Mouse (Mus musculus) WW6 (cell line): Measurements from ENCODE around the gene Kcnc1.

Experiments used
- DNase-seq: peaks from one replicate; pipeline ENCODE4 v3.0.0-alpha.2; 2013; ENCODE audit warnings: low read depth, low spot score

The Kcnc1 gene

GRCm38 (mm10) chr7:46422052-46422763 lies 25.9 kb downstream of the Kcnc1 start:
- no peak for DNase-seq

- no peak for DNase-seq
Observed at GRCm38 (mm10) chr7:46422764-46423412, 26.6 kb downstream of the Kcnc1 start.

- DNase-seq: no peak
Observed at GRCm38 (mm10) chr7:46423951-46424350, 27.7 kb downstream of the Kcnc1 start.

GRCm38 (mm10) chr7:46425012-46425411 lies 28.7 kb downstream of the Kcnc1 start:
- DNase-seq: no peak

GRCm38 (mm10) chr7:46433874-46434273 lies 37.6 kb downstream of the Kcnc1 start:
- no peak for DNase-seq

- DNase-seq: no peak
Observed at GRCm38 (mm10) chr7:46435833-46436232, 39.5 kb downstream of the Kcnc1 start.

- no peak for DNase-seq
Observed at GRCm38 (mm10) chr7:46438537-46439141, 42.3 kb downstream of the Kcnc1 start.

- DNase-seq: no peak
Observed at GRCm38 (mm10) chr7:46443163-46443562, 46.9 kb downstream of the Kcnc1 start.

- no peak for DNase-seq
Observed at GRCm38 (mm10) chr7:46445896-46446295, 49.6 kb downstream of the Kcnc1 start.

- no peak for DNase-seq
Observed at GRCm38 (mm10) chr7:46447473-46448165, 51.3 kb downstream of the Kcnc1 start.

- DNase-seq: no peak
Observed at GRCm38 (mm10) chr7:46448922-46449645, 52.8 kb downstream of the Kcnc1 start.

- no peak for DNase-seq
Observed at GRCm38 (mm10) chr7:46453930-46454679, 57.8 kb downstream of the Kcnc1 start.

GRCm38 (mm10) chr7:46457889-46458288 lies 61.6 kb downstream of the Kcnc1 start:
- no peak for DNase-seq

- no peak for DNase-seq
Observed at GRCm38 (mm10) chr7:46459200-46459599, 62.9 kb downstream of the Kcnc1 start.

- no peak for DNase-seq
Observed at GRCm38 (mm10) chr7:46459605-46460245, 63.4 kb downstream of the Kcnc1 start.

- DNase-seq: no peak
Observed at GRCm38 (mm10) chr7:46462287-46462686, 66.0 kb downstream of the Kcnc1 start.

- no peak for DNase-seq
Observed at GRCm38 (mm10) chr7:46463136-46463535, 66.8 kb downstream of the Kcnc1 start.

- DNase-seq: no peak
Observed at GRCm38 (mm10) chr7:46466422-46466981, 70.2 kb downstream of the Kcnc1 start.

GRCm38 (mm10) chr7:46469542-46469941 lies 73.2 kb downstream of the Kcnc1 start:
- DNase-seq: no peak
